Mouse (Mus musculus): ENCODE data around the gene Ubxn6. TPM values are rescaled to one million over a fixed set of nuclear protein-coding genes. Genes with fewer than 3 reads are reported as not detected.
"Not testable (repeated sequence)": the region's sequence is repeated elsewhere in the genome, so short reads cannot be mapped to it uniquely, and the experiment has no call there.

Ubxn6 gene
- polyA plus RNA-seq, 1 experiment from 2014 or later = 33.1 TPM

DNA sequence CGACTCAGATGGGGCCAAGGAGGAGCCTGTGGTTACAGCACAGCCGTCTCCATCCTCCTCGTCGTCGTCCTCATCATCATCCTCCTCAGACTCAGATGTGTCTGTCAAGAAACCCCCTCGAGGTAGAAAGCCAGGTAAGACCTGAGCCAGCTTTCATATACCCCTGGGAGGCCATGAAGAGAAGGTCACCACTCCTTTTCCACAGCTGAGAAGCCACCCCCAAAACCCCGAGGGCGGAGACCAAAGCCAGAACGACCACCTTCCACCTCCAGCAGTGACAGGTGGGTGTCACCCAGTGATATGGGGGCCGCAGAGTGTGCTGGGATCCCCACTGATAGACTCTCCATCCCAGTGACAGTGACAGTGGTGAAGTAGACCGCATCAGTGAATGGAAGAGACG lies 22.1 kb upstream of the Ubxn6 start:
- no peak overlapping the region for H3K4me3 ChIP-seq
- H3K27me3 ChIP-seq (ENCODE audit: insufficient read depth, poor library complexity, severe bottlenecking) = no peaks in the 10 kb centered on the region
- H3K27ac ChIP-seq = no peak overlapping the region
- WGBS = 84% methylated on average over 12 of the region's 12 CpGs
- peaks cover 86% of the 10 kb centered on the region for H3K36me3 ChIP-seq
- H3K9me3 ChIP-seq = no peaks in the 10 kb centered on the region
- no peak for DNase-seq (ENCODE audit: low spot score)
- no peaks in the 10 kb centered on the region for H3K4me1 ChIP-seq

DNA sequence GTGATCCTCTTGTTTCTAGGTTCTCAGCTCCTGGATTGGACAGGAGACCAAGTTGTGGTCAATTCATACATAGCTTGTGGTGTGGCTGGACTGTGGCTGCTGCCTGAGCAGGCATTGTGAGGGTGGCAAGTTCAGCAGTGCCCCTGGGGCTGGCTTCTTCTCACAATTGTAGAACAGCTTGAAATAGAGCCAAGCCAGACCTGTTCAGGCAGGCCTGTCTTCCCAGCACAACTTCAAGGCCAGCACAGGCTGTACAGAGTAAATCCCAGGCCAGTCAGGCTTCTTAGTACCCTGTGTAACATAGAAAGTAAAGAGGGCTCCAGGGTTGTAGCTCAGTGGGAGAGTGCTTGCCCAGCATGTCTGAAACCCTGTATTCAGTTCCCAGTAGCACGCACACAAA lies 18.0 kb upstream of the Ubxn6 start:
- no peak for DNase-seq (ENCODE audit: low spot score)
- Histone ChIP-seq H3K4me3 (no peak overlapping the region), H3K4me1 (no peaks in the 10 kb centered on the region), H3K27me3 (ENCODE audit: insufficient read depth, poor library complexity, severe bottlenecking) (no peaks in the 10 kb centered on the region), H3K27ac (no peak overlapping the region), H3K36me3 (peaks cover 79% of the 10 kb centered on the region), H3K9me3 (no peaks in the 10 kb centered on the region)
- WGBS = 95% methylated on average over 1 of the region's 1 CpGs

DNA sequence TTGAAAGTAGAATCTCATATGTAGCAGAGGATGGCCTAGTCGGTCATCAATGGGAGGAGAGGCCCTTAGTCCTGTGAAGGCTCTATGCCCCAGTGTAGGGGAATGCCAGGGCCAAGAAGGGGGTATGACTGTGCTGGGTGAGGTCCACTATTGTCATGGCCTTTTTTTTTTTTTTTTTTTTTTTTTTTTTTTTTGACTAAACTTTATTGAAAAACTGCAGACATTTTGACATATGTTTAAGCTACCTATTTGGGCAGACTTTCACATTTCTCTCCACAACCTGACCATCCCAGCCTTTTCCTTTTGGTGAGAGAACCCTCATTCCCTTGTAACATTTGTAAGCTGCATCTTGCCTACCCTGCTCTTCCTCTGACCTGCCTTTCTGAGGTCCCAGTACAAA lies 17.5 kb upstream of the Ubxn6 start:
- Histone ChIP-seq H3K27ac (no peak overlapping the region), H3K4me3 (no peak overlapping the region), H3K9me3 (no peaks in the 10 kb centered on the region), H3K27me3 (ENCODE audit: insufficient read depth, poor library complexity, severe bottlenecking) (no peaks in the 10 kb centered on the region), H3K4me1 (no peaks in the 10 kb centered on the region), H3K36me3 (peaks cover 79% of the 10 kb centered on the region)
- 89% methylated on average over 1 of the region's 1 CpGs for WGBS
- DNase-seq (ENCODE audit: low spot score) = no peak

DNA sequence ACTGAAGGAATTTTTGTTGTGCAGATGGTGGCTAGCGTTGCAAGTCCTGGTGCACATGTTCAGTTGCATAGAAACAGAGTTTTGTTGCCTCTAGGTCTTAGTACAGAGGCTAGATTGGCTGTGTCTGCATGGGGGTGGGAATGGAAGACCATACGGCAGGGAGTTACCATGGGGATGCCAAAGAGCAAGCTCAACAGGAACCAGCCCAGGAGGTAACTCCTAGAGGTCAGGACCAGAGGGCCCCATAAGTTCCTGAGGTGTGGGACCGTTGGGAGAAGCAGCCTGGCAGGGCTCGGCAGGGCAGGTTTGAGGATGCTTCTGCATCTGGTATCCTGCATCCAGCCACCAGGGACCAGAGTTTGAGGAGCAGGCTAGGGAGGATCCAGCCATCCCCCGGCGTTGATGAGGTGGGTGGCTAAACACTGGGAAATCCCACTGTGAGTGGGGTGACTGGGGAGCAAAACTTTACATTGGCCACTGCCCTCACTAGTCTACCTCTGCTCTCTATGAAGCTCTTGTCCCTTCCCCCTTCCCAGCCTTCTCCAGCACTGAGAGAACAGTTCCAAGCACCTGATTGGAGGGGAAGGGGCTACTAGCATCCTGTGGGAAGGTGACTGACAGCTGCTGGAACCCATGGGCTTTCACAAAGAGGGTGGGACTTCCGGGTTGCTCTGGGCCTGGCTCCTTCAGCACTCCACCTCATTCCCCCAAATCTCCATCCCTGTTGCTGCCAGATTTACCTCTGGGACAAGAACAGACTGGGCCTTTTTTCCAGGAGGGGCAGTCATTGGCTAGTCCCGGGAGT lies 6.2 kb upstream of the Ubxn6 start:
- peak overlapping the region; percentile 86 for H3K27ac ChIP-seq
- peak overlapping the region; percentile 89 for H3K4me3 ChIP-seq
- 11% methylated on average over 8 of the region's 8 CpGs for WGBS
- DNase-seq (ENCODE audit: low spot score) = peak; percentile 92
- H3K36me3 ChIP-seq = peaks cover 32% of the 10 kb centered on the region
- no peaks in the 10 kb centered on the region for H3K9me3 ChIP-seq
- peaks cover 22% of the 10 kb centered on the region for H3K4me1 ChIP-seq
- no peaks in the 10 kb centered on the region for H3K27me3 ChIP-seq (ENCODE audit: insufficient read depth, poor library complexity, severe bottlenecking)

DNA sequence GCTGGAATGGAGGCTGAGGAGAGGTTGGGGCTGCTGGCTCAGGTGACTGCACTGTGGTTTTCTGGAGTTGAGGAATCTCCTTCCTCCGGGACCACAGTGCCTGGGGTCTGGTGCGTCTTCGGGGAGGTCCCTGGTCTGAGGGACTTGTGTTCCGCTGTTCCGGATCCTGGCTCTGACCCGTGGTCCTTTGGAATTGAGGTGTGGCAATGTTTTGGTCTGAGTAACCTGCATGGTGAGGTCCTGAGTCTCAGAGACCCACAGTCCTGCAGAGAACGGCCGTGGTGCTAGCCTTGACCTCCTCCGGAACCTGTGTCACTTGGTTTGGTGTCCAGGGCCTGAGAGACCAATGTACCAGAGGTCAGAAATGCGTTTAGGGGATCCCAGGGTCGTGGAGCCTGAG lies 5.1 kb upstream of the Ubxn6 start:
- Histone ChIP-seq H3K4me1 (peaks cover 29% of the 10 kb centered on the region), H3K9me3 (no peaks in the 10 kb centered on the region), H3K27me3 (ENCODE audit: insufficient read depth, poor library complexity, severe bottlenecking) (no peaks in the 10 kb centered on the region), H3K27ac (peak overlapping the region; percentile 86), H3K36me3 (peaks cover 26% of the 10 kb centered on the region), H3K4me3 (peak overlapping the region; percentile 89)
- DNase-seq (ENCODE audit: low spot score) = no peak
- under 1% methylated on average over 11 of the region's 11 CpGs for WGBS

DNA sequence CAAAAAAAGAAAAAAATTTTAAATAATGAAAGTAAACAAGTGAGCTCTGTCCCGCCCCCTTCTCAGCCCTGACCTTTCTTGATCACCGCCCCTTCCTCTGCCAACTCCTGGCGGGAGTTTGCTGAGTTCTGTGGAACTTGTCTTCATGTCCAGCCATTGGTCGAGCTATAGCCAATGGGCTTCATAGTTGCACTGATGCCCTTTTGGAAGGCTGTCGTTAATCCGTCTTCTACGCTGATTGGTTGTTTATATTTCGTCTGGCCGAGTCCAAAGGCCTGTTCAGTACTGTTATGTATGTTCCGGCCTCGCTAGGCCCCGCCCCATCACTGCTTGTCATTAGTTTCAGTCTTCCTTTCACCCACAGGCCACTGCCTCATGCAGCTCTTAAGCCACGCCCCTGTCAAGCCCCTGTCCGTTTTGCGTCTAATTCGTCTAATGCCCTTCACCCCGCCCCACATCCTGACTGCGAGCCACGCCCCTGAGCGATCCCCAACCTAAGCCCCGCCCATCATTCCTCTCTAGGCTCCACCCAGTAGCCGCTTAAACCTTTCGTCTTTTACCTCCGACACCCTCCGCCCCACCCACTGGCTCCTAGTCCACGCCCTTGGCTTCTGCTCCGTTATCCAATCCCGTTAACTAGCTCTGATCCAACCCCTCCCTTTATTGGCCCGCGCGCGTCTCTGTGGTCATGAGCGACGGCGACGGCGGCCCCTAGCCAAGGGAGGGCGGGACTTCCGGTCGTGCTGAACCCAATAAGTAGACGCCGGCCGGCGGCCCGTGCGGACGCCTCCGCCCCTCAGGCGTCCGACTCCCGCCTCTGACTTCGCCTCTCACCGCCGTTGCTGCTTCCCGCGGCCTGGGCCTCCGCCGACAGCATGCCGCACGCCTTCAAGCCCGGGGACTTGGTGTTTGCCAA lies 4.3 kb upstream of the Ubxn6 start, which contains the start of gene Hdgfl2:
Gene Hdgfl2, plus strand, starts transcription at position 755 of the 916 bp plus-strand sequence.
- H3K27ac ChIP-seq = peak within 1 kb of the TSS; percentile 86
- no peaks in the 10 kb centered on the region for H3K9me3 ChIP-seq
- peaks cover 21% of the 10 kb centered on the region for H3K36me3 ChIP-seq
- peak; percentile 100 for DNase-seq (ENCODE audit: low spot score)
- H3K4me1 ChIP-seq = peaks cover 32% of the 10 kb centered on the region
- no peaks in the 10 kb centered on the region for H3K27me3 ChIP-seq (ENCODE audit: insufficient read depth, poor library complexity, severe bottlenecking)
- under 1% methylated on average over 61 of the region's 61 CpGs for WGBS
- H3K4me3 ChIP-seq = peak within 1 kb of the TSS; percentile 89

DNA sequence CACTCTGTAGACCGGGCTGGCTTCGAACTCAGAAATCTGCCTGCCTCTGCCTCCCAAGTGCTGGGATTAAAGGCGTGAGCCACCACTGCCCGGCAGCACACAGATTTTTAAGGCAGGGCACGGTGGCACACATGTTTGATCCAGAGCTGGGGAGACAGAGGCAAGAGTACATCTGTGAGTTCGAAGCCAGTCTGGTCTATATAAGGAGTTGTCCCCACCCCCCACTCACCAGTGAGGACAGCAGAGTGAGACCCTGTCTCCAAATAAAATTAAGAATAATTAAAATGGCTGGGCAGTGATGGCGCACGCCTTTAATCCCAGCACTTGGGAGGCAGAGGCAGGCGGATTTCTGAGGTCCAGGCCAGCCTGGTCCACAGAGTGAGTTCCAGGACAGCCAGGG lies 3.5 kb upstream of the Ubxn6 start:
- H3K27ac ChIP-seq = peak overlapping the region; percentile 69; the same call in 1 of the 2 replicates
- H3K4me1 ChIP-seq = peaks cover 37% of the 10 kb centered on the region
- H3K9me3 ChIP-seq; H3K27me3 ChIP-seq (ENCODE audit: insufficient read depth, poor library complexity, severe bottlenecking); DNase-seq (ENCODE audit: low spot score): not testable (repeated sequence)
- H3K36me3 ChIP-seq = peaks cover 16% of the 10 kb centered on the region
- WGBS = 57% methylated on average over 9 of the region's 9 CpGs
- H3K4me3 ChIP-seq = peak overlapping the region; percentile 89

DNA sequence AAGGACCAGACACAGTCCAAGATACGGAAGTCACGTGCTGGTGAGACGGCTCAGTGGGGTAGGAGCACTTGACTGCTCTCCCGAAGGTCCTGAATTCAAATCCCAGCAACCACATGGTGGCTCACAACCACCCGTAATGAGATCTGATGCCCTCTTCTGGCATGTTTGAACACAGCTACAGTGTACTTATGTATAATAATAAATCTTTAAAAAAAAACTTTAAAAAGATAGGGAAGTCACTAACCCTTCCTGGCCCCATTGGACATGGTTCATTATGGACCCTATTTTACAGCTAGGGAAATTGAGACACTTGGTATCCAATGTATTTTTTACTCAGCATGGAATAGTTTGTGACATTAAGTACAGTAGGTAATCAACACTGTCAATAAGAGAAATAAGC lies 2.7 kb upstream of the Ubxn6 start:
- H3K4me3 ChIP-seq = no peak overlapping the region
- 90% methylated on average over 5 of the region's 5 CpGs for WGBS
- DNase-seq (ENCODE audit: low spot score) = no peak
- H3K27ac ChIP-seq = no peak overlapping the region
- H3K4me1 ChIP-seq = peaks cover 37% of the 10 kb centered on the region
- H3K9me3 ChIP-seq = no peaks in the 10 kb centered on the region
- peaks cover 13% of the 10 kb centered on the region for H3K36me3 ChIP-seq
- H3K27me3 ChIP-seq (ENCODE audit: insufficient read depth, poor library complexity, severe bottlenecking) = no peaks in the 10 kb centered on the region

DNA sequence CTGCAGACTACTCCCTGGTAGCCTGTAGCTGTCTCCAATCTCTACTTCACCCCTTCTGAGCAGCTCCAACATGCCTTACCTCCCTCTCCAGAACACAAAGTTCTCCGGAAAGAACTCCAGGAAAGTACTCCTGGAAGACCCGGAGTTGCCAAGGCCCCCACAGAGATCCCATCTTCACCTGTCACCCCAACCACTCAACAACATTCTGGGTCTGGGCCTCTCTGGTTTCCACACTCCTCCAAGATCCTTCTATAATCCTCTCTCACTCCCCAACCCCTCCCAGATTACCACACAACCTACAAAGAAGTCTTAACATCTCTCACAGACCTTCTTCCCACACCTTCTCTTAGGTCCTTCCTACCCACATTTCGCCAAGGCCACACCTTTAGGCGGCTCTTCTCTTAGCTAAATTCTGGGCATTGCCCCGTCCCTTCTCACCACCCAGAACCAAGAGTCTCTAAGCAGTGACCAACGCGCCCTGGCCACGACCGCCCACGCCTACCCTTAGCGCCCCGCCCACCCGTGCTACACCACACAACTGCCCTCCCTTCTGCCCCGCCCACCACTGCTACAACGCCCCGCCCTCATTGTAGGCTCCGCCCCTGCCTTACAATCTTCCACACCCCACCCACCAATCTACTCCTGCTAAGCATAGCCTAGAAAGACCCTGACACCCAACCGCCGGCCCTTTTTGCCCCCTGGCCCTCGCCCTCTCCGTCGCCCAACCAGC lies 566 bp downstream of the Ubxn6 start:
- Histone ChIP-seq H3K4me3 (peak overlapping the region; percentile 84), H3K4me1 (peaks cover 15% of the 10 kb centered on the region), H3K9me3 (no peaks in the 10 kb centered on the region), H3K27me3 (ENCODE audit: insufficient read depth, poor library complexity, severe bottlenecking) (no peaks in the 10 kb centered on the region), H3K27ac (peak overlapping the region; percentile 93), H3K36me3 (peaks cover 38% of the 10 kb centered on the region)
- DNase-seq (ENCODE audit: low spot score) = peak; percentile 97
- WGBS = 8% methylated on average over 22 of the region's 22 CpGs

DNA sequence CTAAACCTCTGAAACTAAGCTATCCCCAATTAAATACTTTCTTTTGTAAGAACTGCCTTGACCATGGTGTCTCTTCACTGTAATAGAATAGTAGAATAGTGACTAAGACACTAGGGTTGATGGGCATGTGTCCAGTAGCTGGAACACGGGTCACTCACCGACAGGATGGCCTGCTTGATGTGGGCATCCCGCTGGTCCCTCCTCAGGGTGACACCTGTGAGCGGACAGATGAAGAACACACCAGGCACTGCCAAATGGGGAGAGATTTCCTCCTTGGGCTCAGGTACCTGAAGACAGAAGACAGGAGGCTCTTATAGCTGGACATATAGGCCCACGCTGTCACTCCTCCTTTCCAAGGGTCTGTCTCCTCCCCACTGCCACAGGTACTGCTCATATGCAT lies 2.6 kb downstream of the Ubxn6 start:
- Histone ChIP-seq H3K36me3 (peaks cover 58% of the 10 kb centered on the region), H3K27ac (no peak overlapping the region)
- 97% methylated on average over 5 of the region's 5 CpGs for WGBS

DNA sequence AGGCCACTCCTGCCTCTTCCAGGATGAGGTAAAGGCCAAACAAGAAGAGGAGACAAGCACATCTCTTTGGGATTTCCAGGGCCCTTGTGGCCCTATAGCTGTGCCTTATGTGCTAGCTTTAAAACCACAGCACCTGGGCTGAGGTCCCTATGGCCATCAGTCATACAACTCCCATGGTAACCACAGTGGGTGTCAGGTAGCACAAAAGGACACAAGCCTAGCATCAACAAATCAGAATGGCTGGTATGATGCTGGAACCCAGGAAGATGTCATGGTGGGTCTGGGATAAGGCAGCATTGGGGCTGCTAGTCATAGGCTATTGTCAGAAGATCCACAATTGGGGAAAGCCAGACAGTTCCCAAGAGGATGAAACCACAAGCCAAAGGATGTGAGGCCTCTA lies 3.7 kb downstream of the Ubxn6 start:
- Histone ChIP-seq H3K4me3 (no peak overlapping the region), H3K27ac (no peak overlapping the region), H3K9me3 (no peaks in the 10 kb centered on the region), H3K27me3 (ENCODE audit: insufficient read depth, poor library complexity, severe bottlenecking) (no peaks in the 10 kb centered on the region), H3K36me3 (peaks cover 70% of the 10 kb centered on the region), H3K4me1 (peaks cover 15% of the 10 kb centered on the region)
- no peak for DNase-seq (ENCODE audit: low spot score)

More for the DNA sequence above, 2.6 kb downstream of the Ubxn6 start:
- H3K9me3 ChIP-seq = no peaks in the 10 kb centered on the region
- H3K4me3 ChIP-seq = no peak overlapping the region
- H3K4me1 ChIP-seq = peaks cover 15% of the 10 kb centered on the region
- H3K27me3 ChIP-seq (ENCODE audit: insufficient read depth, poor library complexity, severe bottlenecking) = no peaks in the 10 kb centered on the region
- no peak for DNase-seq (ENCODE audit: low spot score)

DNA sequence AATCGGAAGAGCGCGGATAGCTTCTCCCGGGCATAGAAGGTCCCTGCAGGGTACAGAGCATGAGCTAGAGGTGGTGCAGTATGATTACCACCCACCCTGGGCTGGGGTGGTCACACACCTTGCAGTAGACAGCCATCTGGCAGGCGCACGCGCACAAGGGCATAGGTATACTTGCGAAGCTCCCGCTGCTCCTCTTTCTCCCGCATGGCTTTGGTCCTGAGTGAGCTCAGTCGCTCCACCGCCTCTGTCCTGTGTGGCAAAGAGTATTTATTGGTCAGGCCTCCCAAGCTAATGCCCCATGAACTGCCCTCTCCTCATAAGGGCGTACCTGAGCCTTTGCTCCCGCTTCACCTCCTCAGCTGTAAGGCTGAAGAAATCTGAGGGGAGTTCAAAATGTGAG lies 5.8 kb downstream of the Ubxn6 start:
- Histone ChIP-seq H3K4me1 (peaks cover 4% of the 10 kb centered on the region), H3K27me3 (ENCODE audit: insufficient read depth, poor library complexity, severe bottlenecking) (no peaks in the 10 kb centered on the region), H3K9me3 (no peaks in the 10 kb centered on the region), H3K36me3 (peaks cover 90% of the 10 kb centered on the region), H3K4me3 (no peak overlapping the region), H3K27ac (no peak overlapping the region)
- 92% methylated on average over 14 of the region's 14 CpGs for WGBS
- no peak for DNase-seq (ENCODE audit: low spot score)

Data from heart, embryonic 10.5 days (tissue).